In the genomic region with DNA sequence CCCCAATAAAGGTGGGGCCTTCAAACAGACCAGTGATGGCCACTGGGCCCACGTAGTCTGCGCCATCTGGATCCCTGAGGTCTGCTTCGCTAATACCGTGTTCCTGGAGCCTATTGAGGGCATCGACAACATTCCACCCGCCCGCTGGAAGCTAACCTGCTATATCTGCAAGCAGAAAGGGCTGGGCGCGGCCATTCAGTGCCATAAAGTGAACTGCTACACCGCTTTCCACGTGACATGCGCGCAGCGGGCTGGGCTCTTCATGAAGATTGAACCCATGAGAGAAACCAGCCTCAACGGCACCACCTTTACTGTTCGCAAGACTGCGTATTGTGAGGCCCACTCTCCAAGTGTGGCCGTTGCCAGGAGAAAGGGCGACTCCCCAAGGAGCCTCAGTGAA, we compare ENCODE assay signal across 10 mouse cellular contexts. TPM values are rescaled to one million over a fixed set of nuclear protein-coding genes. Genes with fewer than 3 reads are reported as not detected.
"Had no signal": no experiment of that assay in that cellular context is flagged by ENCODE, and none has a peak within 500 bp of the region (broad histone marks: within the 10 kb centered on the region; RNA-seq: fewer than 3 reads in every experiment).

No protein-coding gene starts in this region.

- H3K9me3 ChIP-seq: limb, embryonic 13.5 days; lung, embryonic 15.5 days; midbrain, embryonic 10.5 days; midbrain, embryonic 15.5 days; neural tube, embryonic 12.5 days; stomach, embryonic 15.5 days had no signal

- H3K4me2 ChIP-seq: limb, embryonic 13.5 days; lung, embryonic 15.5 days; midbrain, embryonic 15.5 days; neural tube, embryonic 12.5 days; stomach, embryonic 15.5 days had no signal

- H3K4me3 ChIP-seq: layer of hippocampus, adult 2 months; limb, embryonic 13.5 days; lung, embryonic 15.5 days; midbrain, embryonic 10.5 days; midbrain, embryonic 15.5 days; neural tube, embryonic 12.5 days; stomach, embryonic 15.5 days had no signal

- ATAC-seq: midbrain, embryonic 15.5 days had no signal

- H3K27me3 ChIP-seq: limb, embryonic 13.5 days; lung, embryonic 15.5 days; midbrain, embryonic 15.5 days; neural tube, embryonic 12.5 days; stomach, embryonic 15.5 days had no signal

- H3K9ac ChIP-seq: limb, embryonic 13.5 days; lung, embryonic 15.5 days; midbrain, embryonic 15.5 days; neural tube, embryonic 12.5 days; stomach, embryonic 15.5 days had no signal

- H3K27ac ChIP-seq: layer of hippocampus, adult 2 months; limb, embryonic 13.5 days; lung, embryonic 15.5 days; midbrain, embryonic 10.5 days; midbrain, embryonic 15.5 days; neural tube, embryonic 12.5 days; stomach, embryonic 15.5 days had no signal

RNA-seq across cellular contexts. Expression of a gene that starts 51.4 kb away (rescaled TPM):
- total RNA-seq: monocyte, adult 5-6 weeks; neutrophil, adult 5-6 weeks had no signal
- polyA plus RNA-seq: kidney, embryonic 14.5 days; lung, embryonic 15.5 days; midbrain, embryonic 10.5 days; neural tube, embryonic 12.5 days had no signal
